Mouse (Mus musculus): ENCODE data around the gene Col5a1.

DNA sequence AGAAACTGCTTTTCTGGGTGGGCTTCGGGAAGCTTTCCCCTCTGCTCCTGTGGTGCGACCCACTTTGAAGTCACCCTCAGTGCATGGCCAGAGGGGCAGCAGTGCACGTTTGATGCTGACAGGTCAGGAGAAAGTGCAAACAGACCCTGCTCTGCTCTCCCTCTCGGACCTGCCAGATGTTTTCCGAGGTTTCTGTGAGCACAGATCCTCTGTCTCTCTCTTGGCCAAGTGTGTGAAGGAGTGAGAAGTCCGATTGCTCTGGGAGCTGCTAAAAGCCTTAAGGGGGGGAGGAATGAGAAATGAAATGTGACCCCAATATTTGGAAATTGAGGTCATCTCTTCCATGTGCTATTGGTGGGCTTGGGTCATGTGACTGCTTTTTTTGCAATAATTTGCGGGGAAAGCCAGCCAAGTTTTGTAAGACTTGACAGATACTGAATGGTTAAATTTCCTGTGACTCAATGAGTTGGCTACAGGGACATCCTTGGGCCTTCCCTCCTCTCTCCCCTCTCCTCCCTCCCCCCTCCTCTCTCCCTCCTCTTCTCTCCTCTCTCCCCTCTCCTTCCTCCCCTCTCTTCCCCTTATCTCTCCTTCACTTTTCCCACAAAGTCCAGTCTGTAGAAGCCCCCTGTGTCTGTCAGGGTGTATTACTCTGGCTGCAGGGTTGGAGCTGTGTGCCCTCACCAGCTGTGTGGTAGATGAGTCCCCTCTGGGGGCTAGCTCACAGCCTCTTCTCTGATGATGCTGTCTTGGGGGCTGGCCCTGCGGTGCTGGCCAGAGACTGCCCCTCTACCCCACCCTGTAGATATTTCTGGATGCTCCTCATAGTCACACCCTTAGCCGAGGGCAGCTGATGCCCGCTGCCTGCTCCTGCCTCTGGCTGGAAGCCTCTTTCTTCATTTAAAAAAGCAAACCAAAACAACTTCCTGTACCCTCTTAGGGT is 2.6 kb downstream of the Col5a1 start:
- peak; percentile 55 for TF ChIP-seq EP300 (IDR thresholded peaks at IDR 0.05)
- TF ChIP-seq CTCF (IDR thresholded peaks at IDR 0.05): no peak; the same call in none of the 2 replicates

Data from lung, postnatal 0 days (tissue).